Mouse (Mus musculus) bone marrow macrophage, adult 2 months (primary cell): ENCODE data around the gene Cd9.

Source experiments
- CTCF ChIP-seq: IDR thresholded peaks from 2 replicates; pipeline ENCODE4 v1.5.1; 2012; ENCODE audit warnings: low read depth, mild to moderate bottlenecking, low read length, moderate library complexity
- POLR2A ChIP-seq: IDR thresholded peaks from 2 replicates; pipeline ENCODE4 v1.6.1; 2012; ENCODE audit warnings: mild to moderate bottlenecking, low read depth, low read length, borderline replicate concordance

GRCm38 (mm10) chr6:125447205-125447604 is 47.4 kb downstream of the Cd9 start:
- TF ChIP-seq CTCF = no peak
- TF ChIP-seq POLR2A = no peak
